Mouse (Mus musculus) fat pad, adult 2 months (tissue): ENCODE results near the gene Adipoq.
"Not testable (repeated sequence)": the region's sequence is repeated elsewhere in the genome, so short reads cannot be mapped to it uniquely, and the experiment has no call there.

Source experiments
- DNase-seq: peaks from one replicate; pipeline ENCODE4 v3.0.0-alpha.2; 2011; ENCODE audit warnings: low read depth, low spot score; ENCODE audit errors: extremely low read depth

The Adipoq gene

GRCm38 (mm10) chr16:23146280-23146679, at the start of gene Adipoq:
TSS of gene Adipoq (plus strand) at chr16:23146536.
- no peak for DNase-seq

GRCm38 (mm10) chr16:23096886-23097285, 49.5 kb upstream of the Adipoq start:
- not testable (repeated sequence) for DNase-seq

GRCm38 (mm10) chr16:23097290-23098104, 48.8 kb upstream of the Adipoq start:
- DNase-seq, result not testable (repeated sequence)

- DNase-seq, result not testable (repeated sequence)
Measured at GRCm38 (mm10) chr16:23098105-23098452, 48.3 kb upstream of the Adipoq start.

GRCm38 (mm10) chr16:23099632-23100031, 46.7 kb upstream of the Adipoq start:
- DNase-seq, result no peak

- DNase-seq, result no peak
Measured at GRCm38 (mm10) chr16:23100099-23100575, 46.2 kb upstream of the Adipoq start.

GRCm38 (mm10) chr16:23100613-23101012, 45.7 kb upstream of the Adipoq start:
- no peak for DNase-seq

GRCm38 (mm10) chr16:23102340-23103037, 43.8 kb upstream of the Adipoq start:
- no peak for DNase-seq

GRCm38 (mm10) chr16:23103038-23103745, 43.1 kb upstream of the Adipoq start:
- no peak for DNase-seq

GRCm38 (mm10) chr16:23103841-23104240, 42.5 kb upstream of the Adipoq start:
- no peak for DNase-seq

GRCm38 (mm10) chr16:23106121-23106520, 40.2 kb upstream of the Adipoq start:
- DNase-seq, result no peak

GRCm38 (mm10) chr16:23107231-23107942, 38.9 kb upstream of the Adipoq start, which contains the start of gene Eif4a2:
TSS of gene Eif4a2 (plus strand) at chr16:23107444.
- no peak for DNase-seq

GRCm38 (mm10) chr16:23107946-23108759, 38.2 kb upstream of the Adipoq start:
- no peak for DNase-seq

GRCm38 (mm10) chr16:23108943-23109342, 37.4 kb upstream of the Adipoq start:
- DNase-seq, result no peak

GRCm38 (mm10) chr16:23109350-23110280, 36.7 kb upstream of the Adipoq start:
- no peak for DNase-seq

- no peak for DNase-seq
Measured at GRCm38 (mm10) chr16:23112348-23112747, 34.0 kb upstream of the Adipoq start.

- no peak for DNase-seq
Measured at GRCm38 (mm10) chr16:23112861-23113435, 33.4 kb upstream of the Adipoq start.

GRCm38 (mm10) chr16:23113903-23114302, 32.4 kb upstream of the Adipoq start:
- no peak for DNase-seq
